Mouse (Mus musculus) gastrocnemius, adult 8-10 months (tissue): ENCODE data around the gene Hipk2. TPM values are rescaled to one million over a fixed set of nuclear protein-coding genes. Genes with fewer than 3 reads are reported as not detected.

Experiments
- DNase-seq, 2 experiments: peaks; one replicate each; pipeline ENCODE4 v3.0.0; 2022; ENCODE audit warnings: low spot score in 2 of 2
- total RNA-seq, 4 experiments: library from RNA; stranded (reverse); gene quantifications; 2 replicates each; pipeline ENCODE4 v1.2.4; 2022

Gene Hipk2
- total RNA-seq, 4 experiments from 2014 or later, result 65.2 to 144 (median 96.6) TPM

GRCm38 (mm10) chr6:38902820-38903439 lies 27.0 kb upstream of the Hipk2 start:
- DNase-seq, result no peak

DNA sequence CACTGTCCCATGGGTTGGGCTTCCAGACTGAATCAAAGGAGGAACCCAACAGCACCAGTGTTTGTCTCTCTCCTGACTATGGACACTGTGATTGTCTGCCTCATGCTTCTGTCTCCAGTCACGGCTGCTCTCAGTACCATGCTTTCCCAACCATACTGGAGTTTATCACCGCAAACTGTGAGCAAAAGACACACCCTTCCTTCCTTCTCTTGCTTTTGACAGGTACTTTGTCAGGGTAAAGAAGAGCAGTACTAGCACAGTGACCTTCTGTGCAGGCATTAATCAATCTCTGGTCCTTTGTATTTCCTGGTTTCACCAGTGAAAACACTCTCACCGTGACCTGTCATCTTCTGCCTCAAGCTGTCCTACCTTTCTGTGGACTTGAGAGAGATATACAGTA lies 25.7 kb upstream of the Hipk2 start:
- DNase-seq, result no peak

GRCm38 (mm10) chr6:38901152-38901551 lies 25.2 kb upstream of the Hipk2 start:
- DNase-seq, result no peak

- no peak for DNase-seq
Measured at GRCm38 (mm10) chr6:38900479-38901126, 24.6 kb upstream of the Hipk2 start.

DNA sequence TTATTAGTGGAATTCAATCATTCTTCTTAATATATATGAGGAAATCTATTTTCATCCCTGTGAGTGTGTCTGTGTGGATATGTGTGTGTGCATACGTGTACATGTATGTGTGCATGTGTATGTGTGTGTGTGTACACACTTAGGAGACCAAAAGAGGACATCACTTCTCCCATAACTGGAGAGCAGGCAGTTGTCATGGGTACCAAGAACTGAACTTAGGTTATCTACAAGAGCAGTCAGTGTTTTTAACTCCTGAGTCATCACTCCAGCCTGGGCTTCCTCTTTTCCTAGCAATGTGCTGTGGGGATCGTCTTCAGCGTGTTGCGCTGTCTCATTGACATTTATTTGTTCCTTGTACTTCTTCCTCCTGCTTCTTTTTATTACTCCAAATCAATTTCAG lies 24.1 kb upstream of the Hipk2 start:
- no peak for DNase-seq

GRCm38 (mm10) chr6:38893615-38894014 lies 17.6 kb upstream of the Hipk2 start:
- DNase-seq, result no peak

DNA sequence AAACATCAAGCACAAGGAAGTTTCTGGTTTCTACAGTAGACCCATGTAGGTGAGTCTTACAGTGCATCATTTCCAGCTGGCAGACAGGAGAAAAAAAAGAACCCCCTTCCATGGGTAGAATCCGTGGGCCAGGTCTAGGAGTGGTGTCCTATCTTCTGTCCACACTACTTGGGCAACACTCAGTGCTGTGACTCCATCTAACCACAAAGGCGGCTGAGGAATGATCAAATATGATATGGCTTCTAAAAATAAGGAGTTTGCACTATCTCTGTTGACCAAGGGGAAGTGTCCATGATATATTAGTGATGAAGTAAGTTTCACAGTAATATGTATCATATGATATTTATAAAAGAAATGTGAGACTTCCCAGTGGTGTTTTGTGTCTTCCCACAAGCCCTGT lies 16.1 kb upstream of the Hipk2 start:
- no peak for DNase-seq

GRCm38 (mm10) chr6:38889156-38889555 lies 13.2 kb upstream of the Hipk2 start:
- DNase-seq, result no peak

DNA sequence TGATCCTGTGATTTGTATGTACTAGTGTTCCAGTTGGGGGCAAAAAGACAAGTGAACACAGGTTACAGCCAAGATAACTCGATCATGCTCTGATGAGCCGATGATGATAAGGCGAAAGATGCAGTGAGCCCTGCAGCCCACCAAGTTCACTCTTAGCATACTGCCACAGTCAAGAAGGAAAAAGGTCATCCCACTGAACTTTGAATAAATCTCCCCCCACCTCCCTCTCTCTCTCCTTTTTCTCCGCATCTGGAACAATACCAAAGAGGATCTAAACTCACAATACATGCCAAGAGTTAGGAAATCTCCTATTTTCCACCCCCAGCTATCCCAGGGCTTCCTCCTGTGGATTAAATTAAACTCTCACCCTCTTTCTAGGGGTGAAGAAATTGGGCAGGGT lies 11.5 kb upstream of the Hipk2 start:
- no peak for DNase-seq

DNA sequence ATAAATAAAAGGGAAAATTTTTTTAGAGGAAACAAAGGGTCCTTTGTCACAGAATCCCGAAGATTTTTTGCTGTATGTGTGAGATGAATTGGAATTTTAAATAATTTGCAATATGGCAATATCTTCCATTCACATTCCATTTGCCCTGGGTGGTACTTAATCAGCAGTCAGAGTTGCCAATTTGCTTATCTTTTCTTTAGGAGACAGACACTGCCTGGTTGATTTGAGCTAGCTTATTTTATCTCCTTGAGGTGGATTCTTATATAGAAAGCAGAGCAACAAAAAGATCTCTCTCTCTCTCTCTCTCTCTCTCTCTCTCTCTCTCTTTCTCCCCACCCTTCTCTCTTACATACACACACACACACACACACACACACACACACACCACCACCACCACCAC lies 9.2 kb upstream of the Hipk2 start:
- no peak for DNase-seq

DNA sequence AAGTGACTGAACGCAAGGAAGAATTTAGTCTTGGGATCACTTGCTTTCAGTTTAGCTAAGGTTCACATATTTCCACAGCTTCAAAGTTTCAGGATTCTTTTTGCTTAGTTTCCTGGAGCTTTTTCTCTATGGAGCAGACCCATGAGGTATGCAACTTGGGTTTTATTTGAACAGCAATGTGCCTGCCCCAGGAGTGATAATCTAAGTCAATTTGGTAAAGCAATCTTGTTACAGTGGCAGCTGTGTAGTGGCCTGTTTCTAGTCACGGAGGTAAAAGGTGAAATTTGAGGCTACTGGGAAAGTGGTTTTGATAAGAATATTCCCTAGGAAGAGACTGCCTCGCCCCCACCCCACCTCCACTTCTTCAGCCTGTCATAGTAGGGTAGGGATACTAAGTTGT lies 8.5 kb upstream of the Hipk2 start:
- no peak for DNase-seq

DNA sequence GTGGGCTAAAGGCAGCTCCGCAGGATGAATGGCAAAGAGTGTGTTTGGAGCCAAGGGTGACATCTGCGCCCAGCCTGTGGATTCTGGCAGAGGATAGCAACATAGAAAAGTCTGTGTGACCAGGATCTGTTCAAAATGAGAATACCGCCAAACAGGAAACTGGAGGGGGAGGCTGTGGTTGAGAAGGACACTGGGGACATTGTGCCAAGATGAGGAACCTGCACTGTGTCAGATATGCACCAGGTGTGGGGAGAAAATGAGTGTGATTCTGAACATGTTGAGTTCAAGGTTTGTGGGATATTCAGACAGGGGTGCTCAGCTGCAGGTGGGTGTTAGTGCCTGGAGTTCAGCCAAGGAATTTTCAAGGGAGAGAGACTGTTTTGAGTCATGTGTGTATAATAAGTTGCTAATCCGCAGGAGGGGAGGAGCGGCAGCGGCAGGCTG lies 6.8 kb upstream of the Hipk2 start:
- no peak for DNase-seq

DNA sequence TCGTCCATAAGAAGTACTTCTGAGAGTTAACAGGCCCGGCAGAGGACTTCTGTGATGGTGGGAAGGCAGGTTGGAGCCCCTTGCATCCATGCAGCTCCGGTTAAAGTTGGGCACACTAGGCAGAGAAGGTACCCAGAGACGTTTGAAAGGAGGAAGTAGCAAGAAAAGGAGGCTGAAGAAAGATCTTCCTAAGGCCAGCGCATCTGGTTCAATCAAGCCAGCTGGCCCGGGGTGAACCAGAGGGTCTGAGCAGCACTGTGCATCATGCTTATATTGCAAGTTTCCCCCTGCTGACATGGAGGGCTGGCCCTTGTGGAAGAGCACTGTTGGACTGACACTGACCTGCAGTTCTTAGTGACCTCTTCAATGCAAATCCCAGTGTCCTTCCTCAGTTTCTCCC lies 6.0 kb upstream of the Hipk2 start:
- no peak for DNase-seq

DNA sequence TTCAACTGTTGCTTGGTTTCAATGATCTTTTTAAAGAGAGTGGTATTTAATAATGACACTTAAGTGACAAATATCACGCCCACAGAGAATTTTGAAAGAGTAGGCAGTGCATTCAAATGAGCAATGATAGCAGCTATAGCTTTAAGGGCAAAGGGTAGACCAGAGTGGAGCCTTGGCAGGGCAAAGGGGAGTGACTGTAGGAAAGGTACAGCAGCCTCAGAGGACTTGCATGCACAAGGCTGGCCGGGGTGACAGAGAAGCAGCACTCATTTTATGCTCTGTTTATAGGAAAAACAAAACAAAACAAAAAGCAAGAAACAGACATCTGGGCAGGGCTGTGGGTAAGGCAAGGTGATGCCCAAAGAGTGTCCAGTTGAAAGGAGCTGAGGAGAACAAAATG lies 5.5 kb upstream of the Hipk2 start:
- DNase-seq, result no peak

GRCm38 (mm10) chr6:38877674-38878073 lies 1.7 kb upstream of the Hipk2 start:
- no peak for DNase-seq

DNA sequence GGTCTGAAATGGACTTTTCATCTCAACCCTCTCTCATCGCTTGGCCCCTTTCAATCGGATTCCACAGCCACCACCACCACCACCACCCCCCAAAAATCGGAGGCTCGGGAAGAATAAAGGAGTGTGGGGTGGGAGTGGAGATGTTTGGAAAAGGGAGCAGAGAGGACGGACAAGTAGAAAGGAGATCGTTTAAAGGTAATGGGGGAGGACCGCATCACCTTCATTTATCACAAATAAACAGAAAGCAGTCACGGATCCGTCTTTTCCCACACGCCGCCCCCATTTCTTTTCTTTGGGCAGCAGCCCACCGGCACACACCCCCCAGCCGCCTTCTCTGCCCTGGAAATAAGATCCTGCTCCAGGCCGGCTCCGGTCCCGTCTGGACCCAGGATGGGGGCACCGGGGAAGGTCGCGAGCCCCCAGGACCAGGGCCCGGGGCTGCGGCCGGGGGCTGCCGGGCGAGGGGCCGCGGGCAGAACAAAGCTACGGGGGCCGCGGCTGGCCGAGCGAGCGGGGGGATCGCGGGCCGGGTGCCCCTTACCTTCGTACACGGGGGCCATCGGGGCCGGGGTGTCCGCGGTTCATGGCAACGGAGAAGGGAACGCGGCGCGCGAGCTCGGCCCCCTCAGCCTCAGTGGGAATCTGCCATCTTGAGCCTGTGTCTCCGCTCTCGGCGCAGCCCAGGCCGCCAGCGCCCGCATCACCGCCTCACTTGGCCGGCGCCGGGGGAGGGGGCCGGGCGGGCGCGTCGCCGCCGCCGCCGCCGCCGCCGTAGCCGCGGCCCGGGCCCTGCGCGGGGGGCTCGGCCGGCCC lies 501 bp downstream of the Hipk2 start, which contains the start of gene Tbxas1:
Gene Tbxas1 (plus strand): TSS at position 147 of the 813 bp plus-strand sequence.
- DNase-seq, result peak; percentile 28 to 37

GRCm38 (mm10) chr6:38874565-38875257 lies 1.3 kb downstream of the Hipk2 start:
- DNase-seq, result no peak

GRCm38 (mm10) chr6:38874035-38874434 lies 1.9 kb downstream of the Hipk2 start:
- DNase-seq, result peak; percentile 35 to 37

GRCm38 (mm10) chr6:38873316-38873715 lies 2.6 kb downstream of the Hipk2 start:
- DNase-seq, result no peak

- DNase-seq, result no peak
Measured at GRCm38 (mm10) chr6:38871051-38871450, 4.9 kb downstream of the Hipk2 start.

DNA sequence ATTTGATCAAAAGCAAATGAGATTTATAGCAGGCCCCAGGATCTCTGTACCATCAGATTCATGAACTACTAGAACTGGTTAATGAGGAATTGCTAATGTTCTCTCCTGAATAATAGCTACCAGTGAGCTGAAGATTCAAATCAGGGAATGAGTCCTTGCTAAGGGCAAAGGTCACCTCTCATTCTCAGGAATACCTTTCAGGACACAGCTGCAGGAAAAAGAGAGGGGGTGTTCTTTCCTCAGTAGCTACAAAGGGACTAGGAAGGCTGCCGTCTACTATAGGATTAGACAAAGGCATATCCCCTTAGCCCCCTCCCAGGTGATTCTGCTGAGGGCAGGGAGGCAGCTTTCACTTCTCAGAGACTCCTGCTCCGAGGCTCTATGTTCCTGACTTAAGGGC lies 5.9 kb downstream of the Hipk2 start:
- DNase-seq, result no peak

GRCm38 (mm10) chr6:38868974-38869373 lies 7.0 kb downstream of the Hipk2 start:
- no peak for DNase-seq
